Mouse (Mus musculus): Measurements from ENCODE around the gene Lmtk3. TPM values are rescaled to one million over a fixed set of nuclear protein-coding genes. Genes with fewer than 3 reads are reported as not detected.

Gene Lmtk3
- polyA plus RNA-seq, 1 experiment from 2014 or later, result 23.6 TPM

DNA sequence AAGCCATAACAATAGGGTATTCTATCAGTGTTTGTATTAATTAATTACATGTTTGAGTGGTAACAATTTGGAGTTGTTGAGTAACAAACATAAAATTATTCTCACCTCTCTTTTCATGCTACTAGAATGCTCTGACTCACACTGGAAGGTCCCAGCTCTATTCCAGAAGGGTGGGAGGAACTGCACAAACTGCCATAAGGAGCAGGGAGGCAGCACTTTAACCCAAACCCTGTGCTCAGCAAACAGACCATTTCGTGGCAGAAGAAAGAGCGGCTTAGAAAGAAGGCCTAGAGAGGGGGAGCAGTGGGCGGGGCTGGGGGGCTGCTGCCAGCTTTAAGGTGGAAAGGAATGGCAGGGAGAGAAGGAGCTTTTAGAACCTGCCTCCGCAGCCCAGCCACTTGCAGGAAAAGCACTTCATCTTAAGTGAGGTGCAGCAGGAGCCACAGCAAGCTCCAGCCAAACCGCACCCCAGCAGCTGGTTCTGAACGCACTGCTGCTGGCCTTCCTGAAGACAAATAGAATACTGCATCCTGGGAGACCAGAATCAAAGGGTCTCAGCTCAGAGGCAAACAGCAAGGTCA lies 65.0 kb downstream of the Lmtk3 start:
- 11% methylated on average over 6 of the region's 6 CpGs for WGBS
- Histone ChIP-seq H3K27me3 (ENCODE audit: control insufficient read depth, insufficient read depth, low read length) (no peaks in the 10 kb centered on the region; the same call in 1 of the 2 replicates), H3K27ac (no peak overlapping the region), H3K9me3 (ENCODE audit: control insufficient read depth, low read length) (no peaks in the 10 kb centered on the region), H3K4me3 (replicated peaks; ENCODE audit: low read length) (no peak overlapping the region), H3K36me3 (replicated peaks; ENCODE audit: control insufficient read depth, insufficient read depth) (no peaks in the 10 kb centered on the region), H3K9ac (no peak overlapping the region), H3K4me2 (replicated peaks) (no peak overlapping the region), H3K4me1 (replicated peaks; ENCODE audit: control insufficient read depth, insufficient read depth, low read length) (no peaks in the 10 kb centered on the region)
- no peak for ATAC-seq (ENCODE audit: low FRiP score)
- DNase-seq (ENCODE audit: low spot score), result no peak

- Histone ChIP-seq H3K27ac (no peak overlapping the region), H3K9me3 (ENCODE audit: control insufficient read depth, low read length) (no peaks in the 10 kb centered on the region), H3K27me3 (ENCODE audit: control insufficient read depth, insufficient read depth, low read length) (no peaks in the 10 kb centered on the region; the same call in 1 of the 2 replicates), H3K4me3 (replicated peaks; ENCODE audit: low read length) (no peak overlapping the region), H3K4me2 (replicated peaks) (no peak overlapping the region), H3K9ac (no peak overlapping the region), H3K36me3 (replicated peaks; ENCODE audit: control insufficient read depth, insufficient read depth) (no peaks in the 10 kb centered on the region), H3K4me1 (replicated peaks; ENCODE audit: control insufficient read depth, insufficient read depth, low read length) (no peaks in the 10 kb centered on the region)
- DNase-seq (ENCODE audit: low spot score) (no peak), ATAC-seq (ENCODE audit: low FRiP score) (no peak)
- 70% methylated on average over 3 of the region's 3 CpGs for WGBS
These were observed 67.1 kb downstream of the Lmtk3 start for GRCm38 (mm10) chr7:45850661-45851060.

GRCm38 (mm10) chr7:45853089-45853488 lies 69.6 kb downstream of the Lmtk3 start:
- Histone ChIP-seq H3K4me2 (replicated peaks) (no peak overlapping the region), H3K27ac (no peak overlapping the region), H3K36me3 (replicated peaks; ENCODE audit: control insufficient read depth, insufficient read depth) (no peaks in the 10 kb centered on the region), H3K27me3 (ENCODE audit: control insufficient read depth, insufficient read depth, low read length) (peaks cover 19% of the 10 kb centered on the region), H3K4me1 (replicated peaks; ENCODE audit: control insufficient read depth, insufficient read depth, low read length) (0 out of 2 replicates have a peak, but pooled peaks cover 5% of the 10 kb centered on the region), H3K9ac (no peak overlapping the region), H3K9me3 (ENCODE audit: control insufficient read depth, low read length) (no peaks in the 10 kb centered on the region), H3K4me3 (replicated peaks; ENCODE audit: low read length) (no peak overlapping the region)
- 88% methylated on average over 12 of the region's 12 CpGs for WGBS
- ATAC-seq (ENCODE audit: low FRiP score), result no peak
- DNase-seq (ENCODE audit: low spot score), result no peak

Other genes with a start within 250 kb of the Lmtk3 start
- 0.25 TPM in 1 of 2 replicates, not detected in the other for gene Hsd17b14, start 228.8 kb upstream of the Lmtk3 start, polyA plus RNA-seq (2014; fragmentation: Nextera tagmentation; extraction: Ambion mirVana)
- 17.4 and 19.0 TPM in 2 replicates for gene Bcat2, start 213.6 kb upstream of the Lmtk3 start, polyA plus RNA-seq (2014; fragmentation: Nextera tagmentation; extraction: Ambion mirVana)
- gene Fgf21, start 168.2 kb upstream of the Lmtk3 start, polyA plus RNA-seq (2014; fragmentation: Nextera tagmentation; extraction: Ambion mirVana), result not detected in 2 replicates
- gene Fut1, start 166.4 kb upstream of the Lmtk3 start, polyA plus RNA-seq (2014; fragmentation: Nextera tagmentation; extraction: Ambion mirVana), result not detected in 2 replicates
- gene Izumo1, start 161.9 kb upstream of the Lmtk3 start, polyA plus RNA-seq (2014; fragmentation: Nextera tagmentation; extraction: Ambion mirVana), result not detected in 2 replicates
- 17.2 and 18.3 TPM in 2 replicates for gene Rasip1, start 156.2 kb upstream of the Lmtk3 start, polyA plus RNA-seq (2014; fragmentation: Nextera tagmentation; extraction: Ambion mirVana)
- 3.0 and 3.1 TPM in 2 replicates for gene Mamstr, start 143.8 kb upstream of the Lmtk3 start, polyA plus RNA-seq (2014; fragmentation: Nextera tagmentation; extraction: Ambion mirVana)
- 0.07 and 0.11 TPM in 2 replicates for gene Fut2, start 117.3 kb upstream of the Lmtk3 start, polyA plus RNA-seq (2014; fragmentation: Nextera tagmentation; extraction: Ambion mirVana)
- 1.0 and 1.3 TPM in 2 replicates for gene Ntn5, start 99.7 kb upstream of the Lmtk3 start, polyA plus RNA-seq (2014; fragmentation: Nextera tagmentation; extraction: Ambion mirVana)
- gene Sec1, start 89.3 kb upstream of the Lmtk3 start, polyA plus RNA-seq (2014; fragmentation: Nextera tagmentation; extraction: Ambion mirVana), result 0.22 and 0.40 TPM in 2 replicates
- gene Car11, start 83.9 kb upstream of the Lmtk3 start, polyA plus RNA-seq (2014; fragmentation: Nextera tagmentation; extraction: Ambion mirVana), result 28.2 and 29.0 TPM in 2 replicates
- gene Dbp, start 78.7 kb upstream of the Lmtk3 start, polyA plus RNA-seq (2014; fragmentation: Nextera tagmentation; extraction: Ambion mirVana), result 3.5 and 3.9 TPM in 2 replicates
- gene Rpl18, start 68.3 kb upstream of the Lmtk3 start, polyA plus RNA-seq (2014; fragmentation: Nextera tagmentation; extraction: Ambion mirVana), result 578 and 674 TPM in 2 replicates
- 16.7 and 20.0 TPM in 2 replicates for gene Sphk2, start 65.7 kb upstream of the Lmtk3 start, polyA plus RNA-seq (2014; fragmentation: Nextera tagmentation; extraction: Ambion mirVana)
- gene Fam83e, start 62.5 kb upstream of the Lmtk3 start, polyA plus RNA-seq (2014; fragmentation: Nextera tagmentation; extraction: Ambion mirVana), result 0.17 TPM in 1 of 2 replicates, not detected in the other
- gene Spaca4, start 57.9 kb upstream of the Lmtk3 start, polyA plus RNA-seq (2014; fragmentation: Nextera tagmentation; extraction: Ambion mirVana), result not detected in 2 replicates
- 5.2 and 7.3 TPM in 2 replicates for gene Sult2b1, start 931 bp downstream of the Lmtk3 start, polyA plus RNA-seq (2014; fragmentation: Nextera tagmentation; extraction: Ambion mirVana)
- 237 and 242 TPM in 2 replicates for gene Cyth2, start 30.8 kb downstream of the Lmtk3 start, polyA plus RNA-seq (2014; fragmentation: Nextera tagmentation; extraction: Ambion mirVana)
- gene Kcnj14, start 41.0 kb downstream of the Lmtk3 start, polyA plus RNA-seq (2014; fragmentation: Nextera tagmentation; extraction: Ambion mirVana), result 1.3 TPM in 2 replicates
- 37.6 and 42.6 TPM in 2 replicates for gene Grwd1, start 47.2 kb downstream of the Lmtk3 start, polyA plus RNA-seq (2014; fragmentation: Nextera tagmentation; extraction: Ambion mirVana)
- gene Kdelr1, start 89.0 kb downstream of the Lmtk3 start, polyA plus RNA-seq (2014; fragmentation: Nextera tagmentation; extraction: Ambion mirVana), result 90.3 and 96.6 TPM in 2 replicates
- 4.3 and 4.4 TPM in 2 replicates for gene Grin2d, start 94.6 kb downstream of the Lmtk3 start, polyA plus RNA-seq (2014; fragmentation: Nextera tagmentation; extraction: Ambion mirVana)
- 0.39 and 0.40 TPM in 2 replicates for gene Syngr4, start 113.0 kb downstream of the Lmtk3 start, polyA plus RNA-seq (2014; fragmentation: Nextera tagmentation; extraction: Ambion mirVana)
- gene Tmem143, start 113.2 kb downstream of the Lmtk3 start, polyA plus RNA-seq (2014; fragmentation: Nextera tagmentation; extraction: Ambion mirVana), result 4.3 and 5.6 TPM in 2 replicates
- gene Emp3, start 137.7 kb downstream of the Lmtk3 start, polyA plus RNA-seq (2014; fragmentation: Nextera tagmentation; extraction: Ambion mirVana), result 34.1 and 38.8 TPM in 2 replicates
- gene Ccdc114, start 140.3 kb downstream of the Lmtk3 start, polyA plus RNA-seq (2014; fragmentation: Nextera tagmentation; extraction: Ambion mirVana), result 6.1 and 6.5 TPM in 2 replicates
- gene Abcc6, start 246.6 kb downstream of the Lmtk3 start, polyA plus RNA-seq (2014; fragmentation: Nextera tagmentation; extraction: Ambion mirVana), result 0.33 and 0.43 TPM in 2 replicates
- 28.2 and 29.3 TPM in 2 replicates for gene Nomo1, start 250.0 kb downstream of the Lmtk3 start, polyA plus RNA-seq (2014; fragmentation: Nextera tagmentation; extraction: Ambion mirVana)